Mouse (Mus musculus) MEL (cell line): ENCODE measurements around the gene Caprin1.

Source experiments
- BHLHE40 ChIP-seq: IDR thresholded peaks from 2 replicates; pipeline ENCODE4 v1.6.1; 2012; ENCODE audit warnings: low read depth, mild to moderate bottlenecking, inconsistent platforms, low read length, improper control_type of control experiment, borderline replicate concordance
- CTCF ChIP-seq, 3 experiments: IDR thresholded peaks in 2 of 3; conservative IDR thresholded peaks in 1 of 3; 2 replicates each; pipeline ENCODE4 v1.5.1; 2011 to 2012; ENCODE audit warnings: low read length in 3 of 3, low read depth in 2 of 3, mild to moderate bottlenecking in 2 of 3, improper control_type of control experiment in 1 of 3, inconsistent platforms in 1 of 3, mixed read lengths in 1 of 3, moderate library complexity in 1 of 3; ENCODE audit not compliant: control insufficient read depth in 1 of 3, insufficient read depth in 1 of 3, poor library complexity in 1 of 3, severe bottlenecking in 1 of 3
- EP300 ChIP-seq, 2 experiments: IDR thresholded peaks; 2 replicates each; pipeline ENCODE4 v1.6.1; 2011; ENCODE audit warnings: improper control_type of control experiment in 2 of 2, low read length in 2 of 2, low read depth in 1 of 2, mild to moderate bottlenecking in 1 of 2
- GABPA ChIP-seq: IDR thresholded peaks from 2 replicates; pipeline ENCODE4 v1.6.1; 2012; ENCODE audit warnings: low read depth, mild to moderate bottlenecking, inconsistent platforms, low read length, improper control_type of control experiment, moderate library complexity
- HCFC1 ChIP-seq: IDR thresholded peaks from 2 replicates; pipeline ENCODE4 v1.6.1; 2012; ENCODE audit warnings: low read depth, mild to moderate bottlenecking, inconsistent platforms, low read length, improper control_type of control experiment, moderate library complexity
- MAZ ChIP-seq: IDR thresholded peaks from 2 replicates; pipeline ENCODE4 v1.6.1; 2012; ENCODE audit warnings: low read depth, mild to moderate bottlenecking, inconsistent platforms, low read length, improper control_type of control experiment
- MEF2A ChIP-seq: IDR thresholded peaks from 2 replicates; pipeline ENCODE4 v1.6.1; 2014; ENCODE audit warnings: low read depth, mild to moderate bottlenecking, inconsistent platforms, low read length, improper control_type of control experiment; ENCODE audit not compliant: poor library complexity, insufficient replicate concordance, severe bottlenecking; ENCODE audit errors: extremely low read depth
- MYC ChIP-seq: IDR thresholded peaks from 2 replicates; pipeline ENCODE4 v1.6.1; 2011; ENCODE audit warnings: low read depth, mild to moderate bottlenecking, low read length, improper control_type of control experiment, moderate library complexity
- POLR2A ChIP-seq, 2 experiments: IDR thresholded peaks; 2 replicates each; pipeline ENCODE4 v1.6.1; 2011 to 2012; ENCODE audit warnings: low read length in 2 of 2, mild to moderate bottlenecking in 2 of 2, control low read depth in 1 of 2, improper control_type of control experiment in 1 of 2, low read depth in 1 of 2, moderate library complexity in 1 of 2; ENCODE audit not compliant: control insufficient read depth in 1 of 2, insufficient read depth in 1 of 2, poor library complexity in 1 of 2
- USF1 ChIP-seq: IDR thresholded peaks from 2 replicates; pipeline ENCODE4 v1.6.1; 2014; ENCODE audit warnings: low read depth, mild to moderate bottlenecking, inconsistent platforms, low read length, improper control_type of control experiment, moderate library complexity
- ZMIZ1 ChIP-seq: IDR thresholded peaks from 2 replicates; pipeline ENCODE4 v1.6.1; 2012; ENCODE audit warnings: low read depth, mild to moderate bottlenecking, inconsistent platforms, low read length, improper control_type of control experiment, moderate library complexity

DNA sequence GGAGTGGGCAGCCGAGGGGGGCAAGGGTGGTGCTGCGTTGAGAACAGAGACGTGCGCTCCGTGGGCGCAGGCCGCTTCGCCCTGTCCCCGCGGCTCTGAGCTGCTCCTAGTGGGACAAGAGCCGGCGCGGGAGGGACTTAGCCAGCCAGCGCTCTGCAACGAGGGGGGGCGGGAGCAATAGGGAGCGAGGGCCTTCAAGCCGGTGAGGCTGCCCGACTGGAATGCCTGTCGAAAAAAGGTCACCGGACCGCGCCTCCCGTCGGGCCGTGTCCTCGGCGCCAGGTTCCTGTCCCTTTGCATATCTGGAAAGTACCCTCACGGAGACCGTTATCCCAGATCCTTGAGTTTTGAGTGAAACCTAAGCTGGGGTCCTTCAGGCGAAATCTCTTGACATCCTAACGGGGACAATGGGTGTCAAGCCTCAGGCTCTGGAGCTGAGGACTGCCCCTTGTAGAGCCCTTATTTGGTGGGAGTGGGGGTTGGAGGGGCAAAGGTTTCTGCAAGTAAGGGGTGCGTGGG, at the start of gene Caprin1:
- no peak for TF ChIP-seq BHLHE40
- no peak for TF ChIP-seq MEF2A
- TF ChIP-seq EP300 (IDR thresholded peaks at IDR 0.05; ENCODE audit: low read depth in 1 of 2, low read length in 2 of 2): no peak
- no peak for TF ChIP-seq USF1
- no peak for TF ChIP-seq CTCF (IDR thresholded peaks at IDR 0.05 in 2 of 3, conservative IDR thresholded peaks at IDR 0.05 in 1 of 3; ENCODE audit: control insufficient read depth in 1 of 3, insufficient read depth in 1 of 3, low read depth in 2 of 3, low read length in 3 of 3, poor library complexity in 1 of 3, severe bottlenecking in 1 of 3)
- peak; percentile 79 to 83; a peak in 3 of 4 replicates for TF ChIP-seq POLR2A (IDR thresholded peaks at IDR 0.05; ENCODE audit: control insufficient read depth in 1 of 2, insufficient read depth in 1 of 2, low read depth in 1 of 2, low read length in 2 of 2, poor library complexity in 1 of 2)
- peak; percentile 79; the same call in 1 of the 2 replicates for TF ChIP-seq ZMIZ1
- TF ChIP-seq HCFC1: peak; percentile 82
- peak; percentile 49 for TF ChIP-seq MAZ
- no peak for TF ChIP-seq GABPA
- no peak for TF ChIP-seq MYC
